Mouse (Mus musculus) thymus, adult 2 months (tissue): ENCODE data around the gene Optn.

Experiments
- CTCF ChIP-seq: fragments of 200-500 bp; IDR thresholded peaks from 2 replicates; pipeline ENCODE4 v1.5.1; 2012; ENCODE audit warnings: mild to moderate bottlenecking, control low read depth, low read length, moderate library complexity, borderline replicate concordance; ENCODE audit not compliant: control insufficient read depth, poor library complexity, insufficient read depth; ENCODE audit errors: extremely low read depth
- POLR2A ChIP-seq: fragments of 200-500 bp; IDR thresholded peaks from 2 replicates; pipeline ENCODE4 v1.6.1; 2012; ENCODE audit warnings: mild to moderate bottlenecking, low read length, control low read depth, moderate library complexity; ENCODE audit not compliant: control insufficient read depth, poor library complexity, insufficient read depth; ENCODE audit errors: extremely low read depth

GRCm38 (mm10) chr2:5061133-5061708 is 2.6 kb downstream of the Optn start:
- no peak for TF ChIP-seq CTCF
- TF ChIP-seq POLR2A = no peak
